Mouse (Mus musculus) midbrain, postnatal 0 days (tissue): ENCODE data around the gene Zg16. TPM values are rescaled to one million over a fixed set of nuclear protein-coding genes. Genes with fewer than 3 reads are reported as not detected.
A peak's percentile ranks its signal among the peaks of the same experiment; 100 is the strongest.

ENCODE experiments used
- ATAC-seq: fragments of 200-750 bp; cut with Nextera tagmentation; 2 replicates; pipeline ENCODE4 v1.8.0; 2017; ENCODE audit warnings: moderate number of reproducible peaks, mild to moderate bottlenecking, moderate TSS enrichment, moderate library complexity; ENCODE audit not compliant: low FRiP score
- DNase-seq: peaks from one replicate; pipeline ENCODE4 v3.0.0-alpha.2; 2015; ENCODE audit warnings: low spot score
- H3K27ac ChIP-seq: fragments of 300-500 bp; sonication (generic); 2 replicates; pipeline ENCODE4 v1.5.1; 2014; ENCODE audit warnings: low read depth, mild to moderate bottlenecking, low read length, mixed read lengths
- H3K27me3 ChIP-seq: fragments of 300-500 bp; sonication (generic); 2 replicates; pipeline ENCODE4 v1.6.1; 2014; ENCODE audit warnings: low read length, control low read depth, mixed read lengths; ENCODE audit not compliant: insufficient read depth
- H3K36me3 ChIP-seq: fragments of 300-500 bp; sonication (generic); 2 replicates; pipeline ENCODE4 v1.6.1; 2014; ENCODE audit warnings: low read length, control low read depth, mixed read lengths; ENCODE audit not compliant: insufficient read depth
- H3K4me1 ChIP-seq: fragments of 300-500 bp; sonication (generic); 2 replicates; pipeline ENCODE4 v1.6.1; 2014; ENCODE audit warnings: mild to moderate bottlenecking, control low read depth, antibody characterized with exemption, low read length, mixed read lengths; ENCODE audit not compliant: insufficient read depth
- H3K4me2 ChIP-seq: fragments of 300-500 bp; sonication (generic); 2 replicates; pipeline ENCODE4 v1.6.1; 2014; ENCODE audit warnings: low read depth, mild to moderate bottlenecking, low read length, mixed read lengths; ENCODE audit not compliant: poor library complexity, severe bottlenecking
- H3K4me3 ChIP-seq: fragments of 300-500 bp; sonication (generic); 2 replicates; pipeline ENCODE4 v1.5.1; 2014; ENCODE audit warnings: low read depth, mild to moderate bottlenecking, low read length, moderate library complexity
- H3K9ac ChIP-seq: fragments of 300-500 bp; sonication (generic); replicated peaks from 2 replicates; pipeline ENCODE4 v1.6.1; 2014; ENCODE audit warnings: mild to moderate bottlenecking, low read length, moderate library complexity, mixed read lengths; ENCODE audit not compliant: poor library complexity, severe bottlenecking
- H3K9me3 ChIP-seq: fragments of 300-500 bp; sonication (generic); 2 replicates; pipeline ENCODE4 v1.6.1; 2016; ENCODE audit warnings: low read length, control low read depth
- CTCF ChIP-seq: IDR thresholded peaks from 2 replicates; pipeline ENCODE4 v1.5.1; 2016; ENCODE audit warnings: antibody characterized with exemption, mild to moderate bottlenecking
- WGBS: fragments of 180-500 bp; shearing (Covaris S2); extraction: QIAGEN DNeasy Blood & Tissue Kit; methylation state at CpG from one replicate; pipeline ENCODE4 v1.1.7; 2014; 5-methylcytosine and 5-hydroxymethylcytosine counted together
- polyA plus RNA-seq: library from polyadenylated mRNA; unstranded; fragments of >200 nt; fragmentation: Nextera tagmentation; extraction: Ambion mirVana; gene quantifications from 2 replicates; pipeline ENCODE4 v1.2.1, GENCODE M21; 2015
- total RNA-seq: library from RNA; depleted of rRNA; stranded (reverse); fragments of >200 nt; gene quantifications from 2 replicates; pipeline ENCODE4 v1.2.3, GENCODE M21; 2014

The Zg16 gene
- total and polyA plus RNA-seq, 2 experiments from 2014 or later, result 0.49 TPM; not detected in 1

GRCm38 (mm10) chr7:127105551-127105950 is 18.4 kb upstream of the Zg16 start:
- no peak overlapping the region for H3K4me2 ChIP-seq
- H3K36me3 ChIP-seq, result no peaks in the 10 kb centered on the region
- no peak for DNase-seq
- no peaks in the 10 kb centered on the region for H3K4me1 ChIP-seq
- H3K27me3 ChIP-seq, result no peaks in the 10 kb centered on the region
- H3K9me3 ChIP-seq, result no peaks in the 10 kb centered on the region
- no peak overlapping the region for H3K9ac ChIP-seq
- H3K4me3 ChIP-seq, result no peak overlapping the region
- no peak for TF ChIP-seq CTCF
- WGBS, result 76% methylated on average over 7 of the region's 7 CpGs
- no peak overlapping the region for H3K27ac ChIP-seq
- ATAC-seq, result no peak

- WGBS, result 15% methylated on average over 17 of the region's 17 CpGs
- Histone ChIP-seq H3K4me3 (peak overlapping the region; percentile 3; the same call in 1 of the 2 replicates), H3K4me1 (no peaks in the 10 kb centered on the region), H3K27me3 (no peaks in the 10 kb centered on the region), H3K36me3 (no peaks in the 10 kb centered on the region), H3K9me3 (no peaks in the 10 kb centered on the region), H3K27ac (peak overlapping the region; percentile 62; the same call in 1 of the 2 replicates), H3K4me2 (peak overlapping the region; percentile 33), H3K9ac (0 out of 2 replicates have a peak overlapping the region, but pooled peaks have one; percentile 14)
- DNase-seq (peak; percentile 92), ATAC-seq (peak; percentile 67)
- peak; percentile 93 for TF ChIP-seq CTCF
Observed at GRCm38 (mm10) chr7:127104560-127105332, 17.6 kb upstream of the Zg16 start.

GRCm38 (mm10) chr7:127103960-127104359 is 16.8 kb upstream of the Zg16 start:
- WGBS, result 70% methylated on average over 6 of the region's 6 CpGs
- H3K36me3 ChIP-seq, result no peaks in the 10 kb centered on the region
- TF ChIP-seq CTCF, result peak; percentile 34; the same call in 1 of the 2 replicates
- DNase-seq, result no peak
- ATAC-seq, result no peak
- no peak overlapping the region for H3K9ac ChIP-seq
- H3K27ac ChIP-seq, result peak overlapping the region; percentile 62
- H3K4me3 ChIP-seq, result no peak overlapping the region
- H3K9me3 ChIP-seq, result no peaks in the 10 kb centered on the region
- H3K4me2 ChIP-seq, result no peak overlapping the region
- H3K4me1 ChIP-seq, result no peaks in the 10 kb centered on the region
- no peaks in the 10 kb centered on the region for H3K27me3 ChIP-seq

GRCm38 (mm10) chr7:127102148-127102547 is 15.0 kb upstream of the Zg16 start:
- Histone ChIP-seq H3K27ac (no peak overlapping the region), H3K9me3 (no peaks in the 10 kb centered on the region), H3K27me3 (no peaks in the 10 kb centered on the region), H3K4me1 (no peaks in the 10 kb centered on the region), H3K4me3 (no peak overlapping the region), H3K9ac (no peak overlapping the region), H3K36me3 (no peaks in the 10 kb centered on the region), H3K4me2 (no peak overlapping the region)
- WGBS, result 76% methylated on average over 6 of the region's 6 CpGs
- no peak for TF ChIP-seq CTCF
- DNase-seq, result no peak
- no peak for ATAC-seq

GRCm38 (mm10) chr7:127101451-127102016 is 14.4 kb upstream of the Zg16 start:
- no peak for ATAC-seq
- no peak overlapping the region for H3K27ac ChIP-seq
- no peak overlapping the region for H3K4me3 ChIP-seq
- H3K36me3 ChIP-seq, result no peaks in the 10 kb centered on the region
- no peaks in the 10 kb centered on the region for H3K4me1 ChIP-seq
- DNase-seq, result no peak
- H3K4me2 ChIP-seq, result no peak overlapping the region
- H3K9me3 ChIP-seq, result no peaks in the 10 kb centered on the region
- no peaks in the 10 kb centered on the region for H3K27me3 ChIP-seq
- 42% methylated on average over 2 of the region's 2 CpGs for WGBS
- H3K9ac ChIP-seq, result no peak overlapping the region
- TF ChIP-seq CTCF, result 0 out of 2 replicates have a peak, but pooled peaks have one; percentile 5

- ATAC-seq, result no peak
- no peak overlapping the region for H3K9ac ChIP-seq
- H3K27me3 ChIP-seq, result no peaks in the 10 kb centered on the region
- no peak overlapping the region for H3K4me2 ChIP-seq
- H3K4me1 ChIP-seq, result no peaks in the 10 kb centered on the region
- H3K9me3 ChIP-seq, result no peaks in the 10 kb centered on the region
- H3K4me3 ChIP-seq, result no peak overlapping the region
- H3K36me3 ChIP-seq, result no peaks in the 10 kb centered on the region
- no peak overlapping the region for H3K27ac ChIP-seq
- TF ChIP-seq CTCF, result no peak
- 86% methylated on average over 4 of the region's 4 CpGs for WGBS
- DNase-seq, result no peak
Observed at GRCm38 (mm10) chr7:127099528-127099927, 12.4 kb upstream of the Zg16 start.
